Mouse (Mus musculus) intestine, embryonic 16.5 days (tissue): ENCODE measurements around the gene Spryd3. TPM values are rescaled to one million over a fixed set of nuclear protein-coding genes. Genes with fewer than 3 reads are reported as not detected.
"Not testable (repeated sequence)": the region's sequence is repeated elsewhere in the genome, so short reads cannot be mapped to it uniquely, and the experiment has no call there.

Experiments used
- ATAC-seq: fragments of 200-750 bp; cut with Nextera tagmentation; 2 replicates; pipeline ENCODE4 v1.8.0; 2017; ENCODE audit warnings: moderate TSS enrichment, moderate library complexity
- H3K27ac ChIP-seq: fragments of 300-500 bp; sonication (generic); 2 replicates; pipeline ENCODE4 v1.5.1; 2014; ENCODE audit warnings: mild to moderate bottlenecking, low read length
- H3K27me3 ChIP-seq: fragments of 300-500 bp; sonication (generic); replicated peaks from 2 replicates; pipeline ENCODE4 v1.6.1; 2014; ENCODE audit warnings: low read length, control low read depth, mixed read lengths; ENCODE audit not compliant: control insufficient read depth, insufficient read depth
- H3K36me3 ChIP-seq: fragments of 300-500 bp; sonication (generic); 2 replicates; pipeline ENCODE4 v1.6.1; 2014; ENCODE audit warnings: low read length, control low read depth; ENCODE audit not compliant: control insufficient read depth, insufficient read depth
- H3K4me1 ChIP-seq: fragments of 300-500 bp; sonication (generic); 2 replicates; pipeline ENCODE4 v1.6.1; 2014; ENCODE audit warnings: low read length, control low read depth, mixed read lengths; ENCODE audit not compliant: control insufficient read depth, insufficient read depth
- H3K4me2 ChIP-seq: fragments of 300-500 bp; sonication (generic); 2 replicates; pipeline ENCODE4 v1.6.1; 2014; ENCODE audit warnings: low read depth, low read length, control low read depth
- H3K4me3 ChIP-seq: fragments of 300-500 bp; sonication (generic); 2 replicates; pipeline ENCODE4 v1.5.1; 2014; ENCODE audit warnings: mild to moderate bottlenecking, low read length
- H3K9ac ChIP-seq: fragments of 300-500 bp; sonication (generic); 2 replicates; pipeline ENCODE4 v1.6.1; 2014; ENCODE audit warnings: low read depth, low read length
- H3K9me3 ChIP-seq: fragments of 300-500 bp; sonication (generic); 2 replicates; pipeline ENCODE4 v1.6.1; 2016; ENCODE audit warnings: low read length, control low read depth; ENCODE audit not compliant: control insufficient read depth
- WGBS: fragments of 180-500 bp; shearing (Covaris S2); extraction: QIAGEN DNeasy Blood & Tissue Kit; methylation state at CpG from one replicate; pipeline ENCODE4 v1.1.7; 2014; 5-methylcytosine and 5-hydroxymethylcytosine counted together
- polyA plus RNA-seq: library from polyadenylated mRNA; unstranded; fragments of >200 nt; fragmentation: Nextera tagmentation; extraction: Ambion mirVana; gene quantifications from 2 replicates; pipeline ENCODE4 v1.2.1, GENCODE M21; 2015

Spryd3 gene
- polyA plus RNA-seq, 1 experiment from 2014 or later, result 27.5 TPM

DNA sequence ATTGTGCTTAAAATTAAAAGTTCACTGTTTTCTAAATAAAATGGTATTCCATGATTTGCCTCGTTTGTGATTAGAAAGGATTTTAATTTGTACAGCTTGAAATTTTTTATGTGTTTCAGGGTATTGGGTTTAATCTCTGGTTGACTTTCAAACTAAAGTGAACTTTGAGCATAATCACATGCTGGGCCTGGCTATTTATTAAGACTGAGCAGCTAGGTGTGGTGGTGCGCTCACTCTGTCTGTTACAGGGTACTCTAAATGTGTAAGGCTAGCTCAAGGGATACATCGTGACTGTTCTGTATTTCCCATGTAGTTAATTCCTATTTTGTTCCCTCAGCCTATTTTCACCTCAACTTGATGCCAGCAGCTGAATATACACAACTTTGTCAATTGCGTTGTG, 53.9 kb downstream of the Spryd3 start:
- H3K27ac ChIP-seq, result no peak overlapping the region

DNA sequence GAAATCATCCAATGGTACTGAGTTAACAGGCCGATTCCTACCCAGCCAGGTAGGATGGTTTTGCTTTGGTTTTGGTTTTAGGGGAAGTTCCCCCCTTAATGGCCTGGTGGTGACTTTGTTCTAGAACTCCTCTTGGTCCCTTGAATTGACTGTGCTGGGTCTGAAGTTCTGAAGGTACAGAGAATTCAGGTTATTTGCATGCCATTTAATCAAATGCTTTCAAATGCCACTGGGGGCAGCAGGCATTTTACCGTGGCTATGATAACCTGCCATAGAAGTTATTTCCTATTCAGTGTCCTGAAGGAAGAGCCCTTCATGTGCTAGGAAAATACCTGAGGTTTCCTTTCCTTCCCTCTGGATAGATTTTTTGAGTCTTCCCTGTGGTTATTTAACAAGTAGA, 55.6 kb downstream of the Spryd3 start:
- H3K27me3 ChIP-seq, result no peaks in the 10 kb centered on the region
- H3K4me2 ChIP-seq, result no peak overlapping the region
- no peak overlapping the region for H3K4me3 ChIP-seq
- H3K9me3 ChIP-seq, result no peaks in the 10 kb centered on the region
- H3K9ac ChIP-seq, result no peak overlapping the region
- peaks cover 6% of the 10 kb centered on the region for H3K4me1 ChIP-seq
- WGBS, result 60% methylated on average over 2 of the region's 2 CpGs
- H3K36me3 ChIP-seq, result peaks cover 10% of the 10 kb centered on the region; the same call in 1 of the 2 replicates
- no peak for ATAC-seq
- H3K27ac ChIP-seq, result no peak overlapping the region

More for the DNA sequence above, 53.9 kb downstream of the Spryd3 start:
- H3K9ac ChIP-seq, result no peak overlapping the region
- WGBS, result 75% methylated on average over 4 of the region's 4 CpGs
- no peak overlapping the region for H3K4me2 ChIP-seq
- H3K9me3 ChIP-seq, result no peaks in the 10 kb centered on the region
- H3K4me3 ChIP-seq, result no peak overlapping the region
- ATAC-seq, result peak; percentile 66
- H3K4me1 ChIP-seq, result peaks cover 5% of the 10 kb centered on the region
- peaks cover 15% of the 10 kb centered on the region for H3K36me3 ChIP-seq
- no peaks in the 10 kb centered on the region for H3K27me3 ChIP-seq

DNA sequence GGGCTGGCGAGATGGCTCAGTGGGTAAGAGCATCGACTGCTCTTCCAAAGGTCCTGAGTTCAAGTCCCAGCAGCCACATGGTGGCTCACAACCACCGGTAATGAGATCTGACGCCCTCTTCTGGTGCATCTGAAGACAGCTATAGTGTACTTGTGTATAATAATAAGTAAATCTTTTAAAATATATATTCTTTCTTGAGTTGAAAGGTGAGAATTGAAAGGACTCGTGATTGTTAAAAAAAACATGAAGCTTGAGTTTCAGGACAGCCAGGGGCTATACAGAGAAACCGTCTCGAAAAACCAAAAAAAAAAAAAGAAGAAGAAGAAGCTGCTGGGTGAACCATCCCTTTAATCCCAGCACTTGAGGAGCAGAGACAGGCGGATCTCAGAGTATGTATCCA, 56.1 kb downstream of the Spryd3 start:
- not testable (repeated sequence) for H3K4me2 ChIP-seq, H3K27ac ChIP-seq, H3K9ac ChIP-seq, H3K4me3 ChIP-seq, H3K4me1 ChIP-seq, H3K9me3 ChIP-seq, ATAC-seq, H3K27me3 ChIP-seq
- 78% methylated on average over 8 of the region's 8 CpGs for WGBS
- H3K36me3 ChIP-seq, result peaks cover 10% of the 10 kb centered on the region; the same call in 1 of the 2 replicates

DNA sequence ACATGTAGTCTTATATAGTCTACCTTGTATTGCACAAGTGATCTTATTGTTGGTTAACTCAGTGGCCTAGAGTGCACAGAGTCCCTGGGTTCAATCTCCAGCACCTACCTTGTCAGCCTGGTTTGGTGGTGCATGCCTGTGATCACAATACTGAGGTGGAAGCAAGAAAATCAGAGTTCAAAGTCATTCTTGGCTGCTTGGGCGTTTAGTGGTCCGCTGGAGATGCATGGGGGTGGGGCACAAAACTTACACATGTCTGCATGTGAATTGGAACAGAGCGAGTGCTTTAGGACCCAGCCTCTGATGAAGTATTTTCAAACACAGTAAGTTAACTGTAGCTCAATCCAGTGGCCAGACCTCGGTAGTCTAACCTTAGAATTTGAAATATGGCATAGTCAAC, 56.8 kb downstream of the Spryd3 start:
- H3K4me1 ChIP-seq, result peaks cover 8% of the 10 kb centered on the region
- H3K27ac ChIP-seq, result no peak overlapping the region
- H3K4me2 ChIP-seq, result no peak overlapping the region
- ATAC-seq, result no peak
- no peak overlapping the region for H3K9ac ChIP-seq
- H3K4me3 ChIP-seq, result no peak overlapping the region
- 67% methylated on average over 4 of the region's 4 CpGs for WGBS
- H3K36me3 ChIP-seq, result peaks cover 8% of the 10 kb centered on the region; the same call in 1 of the 2 replicates
- H3K9me3 ChIP-seq, result no peaks in the 10 kb centered on the region
- H3K27me3 ChIP-seq, result no peaks in the 10 kb centered on the region

DNA sequence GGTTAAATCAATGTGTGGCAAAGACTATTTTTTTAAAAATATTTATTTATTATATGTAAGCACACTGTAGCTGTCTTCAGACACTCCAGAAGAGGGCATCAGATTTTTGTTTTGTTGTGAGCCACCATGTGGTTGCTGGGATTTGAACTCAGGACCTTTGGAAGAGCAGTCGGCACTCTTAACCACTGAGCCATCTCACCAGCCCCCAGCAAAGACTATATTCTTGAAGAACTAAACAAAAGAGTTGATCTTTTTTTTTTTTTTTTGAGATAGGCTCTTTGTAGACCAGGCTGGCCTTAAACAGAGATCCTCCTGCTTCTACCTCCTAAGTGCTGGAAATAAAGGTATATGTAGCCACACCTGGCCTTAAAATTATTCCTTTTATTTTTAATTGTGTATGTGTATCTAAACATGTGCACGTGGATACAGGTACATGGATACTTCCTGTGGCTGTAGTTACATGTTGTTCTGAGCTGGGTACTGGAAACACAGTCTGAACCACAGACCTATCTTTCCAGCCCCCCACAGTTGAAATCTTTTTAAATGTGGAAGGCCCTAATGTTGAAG, 58.8 kb downstream of the Spryd3 start:
- 84% methylated on average over 2 of the region's 2 CpGs for WGBS
- no peak overlapping the region for H3K9ac ChIP-seq
- 0 out of 2 replicates have a peak, but pooled peaks cover 4% of the 10 kb centered on the region for H3K36me3 ChIP-seq
- H3K4me1 ChIP-seq, result peaks cover 8% of the 10 kb centered on the region; the same call in 1 of the 2 replicates
- no peak overlapping the region for H3K27ac ChIP-seq
- no peak for ATAC-seq
- no peak overlapping the region for H3K4me3 ChIP-seq
- no peak overlapping the region for H3K4me2 ChIP-seq
- no peaks in the 10 kb centered on the region for H3K9me3 ChIP-seq
- no peaks in the 10 kb centered on the region for H3K27me3 ChIP-seq

DNA sequence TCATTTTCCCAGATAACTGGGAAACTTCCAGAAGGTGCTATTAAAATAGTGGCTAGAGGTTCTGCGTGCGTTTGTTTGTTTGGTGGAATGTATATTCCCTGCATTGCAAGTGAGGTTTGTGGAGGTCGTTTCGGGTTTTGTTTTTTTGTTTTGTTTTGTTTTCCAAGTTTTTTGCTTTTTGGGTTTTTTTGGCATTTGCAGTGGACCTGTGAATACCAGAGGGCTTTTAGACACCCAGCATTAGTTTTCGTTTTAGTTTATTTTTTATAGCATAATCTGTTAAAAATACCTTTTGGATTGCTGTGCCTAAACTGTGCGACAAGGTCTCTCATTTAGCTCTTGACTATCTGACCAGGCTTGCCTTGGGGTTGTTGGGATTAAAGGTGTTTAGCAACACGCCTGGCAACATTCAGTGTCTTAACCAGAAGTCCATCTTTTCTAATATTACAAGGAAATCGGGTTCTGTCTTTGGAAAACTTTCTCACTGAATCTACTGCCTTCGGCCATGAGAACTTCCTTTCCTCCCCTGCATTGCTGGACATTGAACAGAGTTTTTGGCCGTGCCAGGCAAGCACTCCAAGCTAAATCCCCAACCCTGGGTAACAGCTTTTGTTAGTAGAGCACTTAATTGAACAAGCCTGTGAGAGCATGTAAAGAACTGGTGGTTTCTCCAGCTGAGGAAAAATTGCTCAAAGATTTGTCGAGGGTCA, 61.0 kb downstream of the Spryd3 start:
- 7% methylated on average over 11 of the region's 11 CpGs for WGBS
- no peak for ATAC-seq
- peaks cover 8% of the 10 kb centered on the region; the same call in 1 of the 2 replicates for H3K4me1 ChIP-seq
- H3K4me2 ChIP-seq, result peak overlapping the region; percentile 72
- H3K4me3 ChIP-seq, result peak overlapping the region; percentile 96
- peak overlapping the region; percentile 98; the same call in 1 of the 2 replicates for H3K27ac ChIP-seq
- peak overlapping the region; percentile 100 for H3K9ac ChIP-seq
- no peaks in the 10 kb centered on the region for H3K9me3 ChIP-seq
- H3K36me3 ChIP-seq, result 0 out of 2 replicates have a peak, but pooled peaks cover 4% of the 10 kb centered on the region
- H3K27me3 ChIP-seq, result no peaks in the 10 kb centered on the region

DNA sequence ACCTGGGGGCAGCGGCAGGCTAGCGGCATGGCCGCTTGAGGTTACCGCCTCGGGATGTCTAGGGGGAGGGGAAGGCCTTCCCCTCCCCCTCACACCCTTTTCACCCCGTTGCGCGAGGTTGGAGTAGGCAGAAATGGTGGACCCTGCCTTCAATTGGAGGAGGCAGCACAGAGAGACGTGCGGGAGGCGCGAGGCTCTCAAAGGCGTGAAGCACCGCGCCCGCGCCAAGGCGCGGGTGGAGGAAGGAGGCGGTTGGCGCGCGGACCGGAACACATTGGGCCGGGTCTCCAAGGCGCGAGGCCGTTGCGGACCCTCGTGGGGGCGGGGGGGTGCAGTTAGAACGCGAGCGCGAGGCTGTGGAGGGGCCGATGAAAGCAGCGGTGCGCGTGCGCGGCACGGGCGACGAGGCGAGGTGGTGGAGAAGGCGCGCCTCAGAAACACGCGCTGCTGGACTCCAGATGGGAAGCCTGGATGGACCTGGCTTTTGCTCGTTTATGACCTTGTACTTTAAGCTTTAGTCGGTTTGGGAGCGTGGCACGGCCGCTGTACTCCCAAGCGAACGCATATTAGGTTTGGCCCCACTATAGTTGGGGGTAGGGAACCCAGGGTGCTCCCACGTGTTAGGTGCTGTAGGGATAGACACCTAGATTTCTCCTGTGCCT, 61.8 kb downstream of the Spryd3 start:
- Histone ChIP-seq H3K9ac (peak overlapping the region; percentile 100), H3K4me3 (peak overlapping the region; percentile 96)
- under 1% methylated on average over 48 of the region's 57 CpGs for WGBS

DNA sequence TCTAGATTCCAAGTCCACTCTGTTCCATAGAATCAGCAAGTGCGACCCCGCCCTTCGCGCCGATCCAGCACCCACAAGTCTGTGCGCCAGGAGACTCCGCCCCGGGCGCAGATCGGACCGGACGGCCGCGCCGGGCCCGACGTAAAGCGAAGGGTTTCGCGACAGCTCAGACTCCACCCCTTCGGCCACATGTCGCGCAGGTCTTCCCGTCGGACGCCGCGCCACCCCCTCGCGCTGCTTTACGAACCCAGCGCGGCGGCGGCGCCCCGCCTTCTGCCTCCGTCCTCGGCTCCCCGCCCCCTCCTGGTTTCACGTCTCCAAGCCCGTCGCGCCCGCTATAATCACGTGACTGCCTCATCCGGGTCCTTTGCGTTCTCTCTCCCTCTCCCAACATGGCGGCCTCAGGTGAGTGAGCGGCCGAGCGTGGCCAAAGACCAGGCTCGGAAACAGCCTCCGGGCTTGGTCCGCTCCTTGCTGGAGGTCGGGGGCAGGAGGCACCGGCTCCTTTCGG, 62.4 kb downstream of the Spryd3 start, which contains the start of gene Eif4b:
Gene Eif4b (plus strand): TSS at position 215 of the 511 bp plus-strand sequence.
- ATAC-seq, result peak; percentile 93
- H3K27ac ChIP-seq, result peak within 1 kb of the TSS; percentile 98
- H3K9ac ChIP-seq, result peak within 1 kb of the TSS; percentile 100
- H3K27me3 ChIP-seq, result no peaks in the 10 kb centered on the region
- H3K9me3 ChIP-seq, result no peaks in the 10 kb centered on the region
- peaks cover 6% of the 10 kb centered on the region; the same call in 1 of the 2 replicates for H3K4me1 ChIP-seq
- WGBS, result under 1% methylated on average over 58 of the region's 58 CpGs
- H3K4me3 ChIP-seq, result peak within 1 kb of the TSS; percentile 96
- 0 out of 2 replicates have a peak, but pooled peaks cover 2% of the 10 kb centered on the region for H3K36me3 ChIP-seq
- peak within 1 kb of the TSS; percentile 72 for H3K4me2 ChIP-seq

More for the DNA sequence above, 61.8 kb downstream of the Spryd3 start:
- Histone ChIP-seq H3K27me3 (no peaks in the 10 kb centered on the region), H3K36me3 (0 out of 2 replicates have a peak, but pooled peaks cover 4% of the 10 kb centered on the region), H3K27ac (peak overlapping the region; percentile 98), H3K9me3 (no peaks in the 10 kb centered on the region), H3K4me2 (peak overlapping the region; percentile 72), H3K4me1 (peaks cover 8% of the 10 kb centered on the region; the same call in 1 of the 2 replicates)
- peak; percentile 57 for ATAC-seq
